Mouse (Mus musculus) gastrocnemius, adult 2 months (tissue): Measurements from ENCODE around the gene Trpm4. TPM values are rescaled to one million over a fixed set of nuclear protein-coding genes. Genes with fewer than 3 reads are reported as not detected.

Source experiments
- DNase-seq: peaks from one replicate; pipeline ENCODE4 v3.0.0; 2022
- H3K27ac ChIP-seq: fragments of 200-600 bp; 2 replicates; pipeline ENCODE4 v1.8.1; 2022; ENCODE audit warnings: mild to moderate bottlenecking
- H3K4me3 ChIP-seq: fragments of 200-600 bp; 2 replicates; pipeline ENCODE4 v1.8.1; 2022; ENCODE audit warnings: mild to moderate bottlenecking, moderate library complexity
- CTCF ChIP-seq: fragments of 200-600 bp; IDR thresholded peaks from 2 replicates; pipeline ENCODE4 v1.8.1; 2022; ENCODE audit warnings: antibody characterized with exemption, mild to moderate bottlenecking, moderate library complexity
- intact Hi-C: fragments of 180-260 bp; cut with DNase I; formaldehyde crosslinking; loops from one replicate; pipeline ENCODE4 v1.15.1; 2025
- total RNA-seq, 2 experiments: library from RNA; stranded (reverse); gene quantifications; 2 replicates each; pipeline ENCODE4 v1.2.3; 2021

Gene Trpm4
- total RNA-seq, 2 experiments from 2014 or later, result 33.9 to 34.7 TPM

- intact Hi-C loops, result loop anchor here (2.0 kb wide), 1 partner anchor 41 kb away; no protein-coding TSS in a partner anchor
- Histone ChIP-seq H3K27ac (no peak overlapping the region), H3K4me3 (no peak overlapping the region)
- peak; percentile 78 for DNase-seq
- peak; percentile 77 for TF ChIP-seq CTCF
These were observed 33.3 kb downstream of the Trpm4 start for GRCm38 (mm10) chr7:45300270-45300669.

- TF ChIP-seq CTCF, result peak; percentile 70
- Histone ChIP-seq H3K4me3 (no peak overlapping the region), H3K27ac (no peak overlapping the region)
- peak; percentile 61 for DNase-seq
- intact Hi-C loops, result loop anchor here (2.0 kb wide), 3 partner anchors 23 to 137 kb away; partner anchors contain the start of genes Slc17a7 and Slc6a21
These were observed 33.8 kb downstream of the Trpm4 start for GRCm38 (mm10) chr7:45299752-45300151.

- Histone ChIP-seq H3K4me3 (no peak overlapping the region), H3K27ac (peak overlapping the region; percentile 16; the same call in 1 of the 2 replicates)
- no peak for DNase-seq
- TF ChIP-seq CTCF, result no peak
- intact Hi-C loops, result no loop called here
These were observed 36.0 kb downstream of the Trpm4 start for GRCm38 (mm10) chr7:45297563-45297962.

GRCm38 (mm10) chr7:45296626-45297025, 37.0 kb downstream of the Trpm4 start:
- peak; percentile 68 for DNase-seq
- TF ChIP-seq CTCF, result no peak
- intact Hi-C loops, result no loop called here
- Histone ChIP-seq H3K27ac (peak overlapping the region; percentile 70), H3K4me3 (no peak overlapping the region)

- no peak for DNase-seq
- Histone ChIP-seq H3K4me3 (no peak overlapping the region), H3K27ac (no peak overlapping the region)
- no peak for TF ChIP-seq CTCF
- intact Hi-C loops, result no loop called here
These were observed 47.1 kb downstream of the Trpm4 start for GRCm38 (mm10) chr7:45286486-45286885.

- DNase-seq, result peak; percentile 85
- Histone ChIP-seq H3K27ac (peak within 1 kb of the TSS; percentile 66), H3K4me3 (peak within 1 kb of the TSS; percentile 78)
- peak; percentile 97; the same call in 1 of the 2 replicates for TF ChIP-seq CTCF
- intact Hi-C loops, result loop anchor here (2.0 kb wide), 1 partner anchor 22 kb away; no protein-coding TSS in a partner anchor
These were observed 56.3 kb downstream of the Trpm4 start, which contains the start of gene Slc6a21 for GRCm38 (mm10) chr7:45277136-45277760. Gene Slc6a21, plus strand, starts transcription at chr7:45277513.

GRCm38 (mm10) chr7:45273672-45274071, 59.9 kb downstream of the Trpm4 start:
- no peak for TF ChIP-seq CTCF
- DNase-seq, result no peak
- H3K4me3 ChIP-seq, result no peak overlapping the region
- intact Hi-C loops, result no loop called here
- H3K27ac ChIP-seq, result no peak overlapping the region

GRCm38 (mm10) chr7:45272786-45273412, 60.7 kb downstream of the Trpm4 start:
- intact Hi-C loops, result no loop called here
- no peak overlapping the region for H3K4me3 ChIP-seq

GRCm38 (mm10) chr7:45265518-45265917, 68.1 kb downstream of the Trpm4 start:
- intact Hi-C loops, result no loop called here

More at GRCm38 (mm10) chr7:45272786-45273412, 60.7 kb downstream of the Trpm4 start:
- H3K27ac ChIP-seq, result no peak overlapping the region
- no peak for DNase-seq
- no peak for TF ChIP-seq CTCF

GRCm38 (mm10) chr7:45264348-45264747, 69.2 kb downstream of the Trpm4 start:
- TF ChIP-seq CTCF, result no peak
- H3K27ac ChIP-seq, result no peak overlapping the region
- no peak overlapping the region for H3K4me3 ChIP-seq
- intact Hi-C loops, result no loop called here
- no peak for DNase-seq

More at GRCm38 (mm10) chr7:45265518-45265917, 68.1 kb downstream of the Trpm4 start:
- Histone ChIP-seq H3K27ac (no peak overlapping the region), H3K4me3 (no peak overlapping the region)
- no peak for TF ChIP-seq CTCF
- no peak for DNase-seq

GRCm38 (mm10) chr7:45263006-45263607, 70.5 kb downstream of the Trpm4 start:
- DNase-seq, result no peak
- no peak for TF ChIP-seq CTCF
- intact Hi-C loops, result no loop called here
- Histone ChIP-seq H3K27ac (no peak overlapping the region), H3K4me3 (no peak overlapping the region)

- no peak for DNase-seq
- Histone ChIP-seq H3K4me3 (no peak overlapping the region), H3K27ac (no peak overlapping the region)
- intact Hi-C loops, result no loop called here
- no peak for TF ChIP-seq CTCF
These were observed 71.3 kb downstream of the Trpm4 start for GRCm38 (mm10) chr7:45262266-45262665.

- TF ChIP-seq CTCF, result no peak
- Histone ChIP-seq H3K4me3 (no peak overlapping the region), H3K27ac (no peak overlapping the region)
- no peak for DNase-seq
- intact Hi-C loops, result no loop called here
These were observed 74.3 kb downstream of the Trpm4 start for GRCm38 (mm10) chr7:45259281-45259680.
